In genomic region chr14:32534137-32534536, GRCm38 (mm10) we compare ENCODE assay signal across 10 mouse cellular contexts. TPM values are rescaled to one million over a fixed set of nuclear protein-coding genes. Genes with fewer than 3 reads are reported as not detected.
DNase-seq lines count a peak whose midpoint lies in the region; ATAC-seq and TF ChIP-seq lines count a peak whose summit lies in the region.
"Had no signal": no experiment of that assay in that cellular context is flagged by ENCODE, and none has a peak within 500 bp of the region (broad histone marks: within the 10 kb centered on the region; RNA-seq: fewer than 3 reads in every experiment).

No protein-coding gene starts in this region.

- no peaks in the 10 kb centered on the region for H3K27me3 ChIP-seq in kidney, adult 2 months (replicated peaks; ENCODE audit: control insufficient read depth, insufficient read depth, low read length)
- no peaks in the 10 kb centered on the region for H3K27me3 ChIP-seq in CH12.LX (replicated peaks)
- no peaks in the 10 kb centered on the region for H3K27me3 ChIP-seq in embryonic facial prominence, embryonic 11.5 days (ENCODE audit: control insufficient read depth, insufficient read depth, low read length)

- H3K79me2 ChIP-seq in CH12.LX (replicated peaks; ENCODE audit: control insufficient read depth, extremely low read depth, insufficient read depth, poor library complexity, severe bottlenecking): no peaks in the 10 kb centered on the region; the same call in 1 of the 2 replicates

- TF ChIP-seq EP300 in CH12.LX (IDR thresholded peaks at IDR 0.05; ENCODE audit: low read length): no peak

- TF ChIP-seq CTCF in kidney, adult 2 months (conservative IDR thresholded peaks at IDR 0.05; ENCODE audit: insufficient read depth, insufficient read length, low read depth, low read length): peak; percentile 58
- peak; percentile 69 to 84 for TF ChIP-seq CTCF in CH12.LX (conservative IDR thresholded peaks at IDR 0.05 in 1 of 2, IDR thresholded peaks at IDR 0.05 in 1 of 2; ENCODE audit: low read depth in 2 of 2, low read length in 2 of 2)

- H3K9ac ChIP-seq in CH12.LX (ENCODE audit: insufficient read depth, low read depth): no peak overlapping the region
- no peak overlapping the region for H3K9ac ChIP-seq in embryonic facial prominence, embryonic 11.5 days (replicated peaks; ENCODE audit: low read length)

- no peaks in the 10 kb centered on the region for H3K9me3 ChIP-seq in CH12.LX (replicated peaks; ENCODE audit: low read length)
- no peaks in the 10 kb centered on the region for H3K9me3 ChIP-seq in embryonic facial prominence, embryonic 11.5 days (replicated peaks; ENCODE audit: control insufficient read depth, low read length)

- TF ChIP-seq POLR2A in kidney, adult 2 months (IDR thresholded peaks at IDR 0.05; ENCODE audit: low read depth, low read length): no peak
- no peak for TF ChIP-seq POLR2A in CH12.LX (IDR thresholded peaks at IDR 0.05; ENCODE audit: low read depth, low read length)

- H3K36me3 ChIP-seq in kidney, adult 2 months (ENCODE audit: control insufficient read depth, insufficient read depth, low read length): no peaks in the 10 kb centered on the region
- H3K36me3 ChIP-seq in CH12.LX (replicated peaks in 1 of 2; ENCODE audit: control insufficient read depth in 1 of 2, insufficient read depth in 1 of 2, low read length in 1 of 2): peaks cover 16 to 86% of the 10 kb centered on the region in 2 experiments
- H3K36me3 ChIP-seq in embryonic facial prominence, embryonic 11.5 days (replicated peaks; ENCODE audit: control insufficient read depth, insufficient read depth, low read depth, low read length): no peaks in the 10 kb centered on the region; the same call in 1 of the 2 replicates

- dilution Hi-C loops in CH12.LX (cut with MboI; ENCODE audit: extremely low pct_ligation_motif_present, extremely low pct_unique_long_range_greater_than_20kb, low sequenced_read_pairs): no loop called here

- in situ Hi-C loops in CH12.LX (cut with MboI; ENCODE audit: low pct_ligation_motif_present, low pct_unique_long_range_greater_than_20kb, low sequenced_read_pairs): no loop called here

- TF ChIP-seq RAD21 in CH12.LX (IDR thresholded peaks at IDR 0.05; ENCODE audit: low read depth, low read length): peak; percentile 45

- WGBS in kidney, adult 2 months: 72% methylated on average over 5 of the region's 5 CpGs
- 71% methylated on average over 5 of the region's 5 CpGs for WGBS in embryonic facial prominence, embryonic 11.5 days

- H3K4me2 ChIP-seq in CH12.LX (ENCODE audit: insufficient read depth, low read depth, poor library complexity, severe bottlenecking): no peak overlapping the region
- no peak overlapping the region for H3K4me2 ChIP-seq in embryonic facial prominence, embryonic 11.5 days (ENCODE audit: low read depth, low read length)

- DNase-seq in kidney, adult 2 months: no peak
- no peak for DNase-seq in kidney, postnatal 10 days
- DNase-seq in 416B (ENCODE audit: low read depth): peak; percentile 48
- no peak for DNase-seq in CH12.LX (ENCODE audit: extremely low read depth)
- peak; percentile 13 for DNase-seq in embryonic facial prominence, embryonic 11.5 days (ENCODE audit: low spot score)
- DNase-seq in urinary bladder, adult 18-20 months (ENCODE audit: low spot score in 2 of 2): no peak
- DNase-seq: layer of hippocampus, postnatal 36 days; lung, adult 18-20 months had no signal

- no peak for ATAC-seq in embryonic facial prominence, embryonic 11.5 days (replicated peaks; ENCODE audit: insufficient number of reproducible peaks, low FRiP score, low TSS enrichment, low read depth)
- ATAC-seq in granulocyte monocyte progenitor cell, adult 5-6 weeks (replicated peaks; ENCODE audit: poor library complexity, severe bottlenecking): no peak

- H3K27ac ChIP-seq in kidney, adult 2 months (ENCODE audit: insufficient read depth, low read depth, low read length): no peak overlapping the region
- no peak overlapping the region for H3K27ac ChIP-seq in CH12.LX (ENCODE audit: insufficient read depth, low read depth)
- H3K27ac ChIP-seq in embryonic facial prominence, embryonic 11.5 days (replicated peaks; ENCODE audit: low read depth, low read length): no peak overlapping the region

- no peak overlapping the region for H3K4me3 ChIP-seq in kidney, adult 2 months (ENCODE audit: insufficient read depth, low read depth, low read length)
- no peak overlapping the region for H3K4me3 ChIP-seq in CH12.LX (replicated peaks in 1 of 3; ENCODE audit: low read depth in 2 of 3, low read length in 2 of 3, poor library complexity in 1 of 3)
- no peak overlapping the region for H3K4me3 ChIP-seq in embryonic facial prominence, embryonic 11.5 days (ENCODE audit: low read depth, low read length)
- H3K4me3 ChIP-seq: erythroblast, embryonic 14.5 days had no signal

- H3K4me1 ChIP-seq in kidney, adult 2 months (ENCODE audit: control insufficient read depth, insufficient read depth, low read length): no peaks in the 10 kb centered on the region; the same call in 1 of the 2 replicates
- H3K4me1 ChIP-seq in CH12.LX (ENCODE audit: control insufficient read depth in 1 of 2, insufficient read depth in 2 of 2): peaks cover 4 to 39% of the 10 kb centered on the region in 2 experiments
- H3K4me1 ChIP-seq in embryonic facial prominence, embryonic 11.5 days (ENCODE audit: control insufficient read depth, insufficient read depth, low read length): no peaks in the 10 kb centered on the region

TF ChIP-seq in CH12.LX, 34 proteins besides CTCF, POLR2A, EP300 and RAD21:
- TF ChIP-seq SMC3 (IDR thresholded peaks at IDR 0.05; ENCODE audit: low read depth, low read length) (peak; percentile 13; the same call in 1 of the 2 replicates), JUN (IDR thresholded peaks at IDR 0.05; ENCODE audit: insufficient read depth, low read depth, low read length) (no peak), USF2 (conservative IDR thresholded peaks at IDR 0.05; ENCODE audit: low read depth, low read length) (no peak)

RNA-seq across cellular contexts. Expression of gene Ercc6, which starts 20.8 kb away (rescaled TPM):
- 3.4 and 4.0 TPM in 2 replicates for polyA plus RNA-seq in kidney, adult 2 months (2012; rRNA removed)
- 10.7 and 11.3 TPM in 2 replicates for total RNA-seq in CH12.LX (2012; rRNA removed)
- 15.3 and 15.8 TPM in 2 replicates for total RNA-seq in CH12.LX (2014; rRNA removed)
- polyA plus RNA-seq in CH12.LX (2012; ENCODE audit: insufficient read length, low read depth): 15.1 and 16.7 TPM in 2 replicates
- polyA plus RNA-seq in embryonic facial prominence, embryonic 11.5 days (2014; fragmentation: Nextera tagmentation; extraction: Ambion mirVana): 20.5 and 26.3 TPM in 2 replicates
- total RNA-seq in granulocyte monocyte progenitor cell, adult 5-6 weeks (2014; fragmentation: Nextera tagmentation): 26.8 TPM in 2 replicates
- 28.2 and 29.3 TPM in 2 replicates for total RNA-seq in granulocyte monocyte progenitor cell, adult 5-6 weeks (2017)

Comparison
In these comparisons a context has a peak if more than half of its experiments do, and no peak if none do; other contexts are left out.
1. DNase-seq: peak in 416B (single experiment) and embryonic facial prominence, embryonic 11.5 days (single experiment); none in kidney, adult 2 months (single experiment), kidney, postnatal 10 days (single experiment), CH12.LX (single experiment) and urinary bladder, adult 18-20 months (0 of 2).